Mouse (Mus musculus): ENCODE results near the gene Gpa33. TPM values are rescaled to one million over a fixed set of nuclear protein-coding genes. Genes with fewer than 3 reads are reported as not detected.

Gpa33 gene
- total RNA-seq, 2 experiments from 2014 or later, result not detected

Other genes starting within 250 kb of the Gpa33 start
- 10 to 100 TPM; 11.8 to 13.0 TPM for gene Pou2f1, start 127.6 kb upstream of the Gpa33 start, total RNA-seq (2021)
- gene Dusp27, start 2.3 kb upstream of the Gpa33 start, total RNA-seq (2021), result 10 to 100 TPM; 42.5 to 48.0 TPM
- not detected for gene Mael, start 108.5 kb downstream of the Gpa33 start, total RNA-seq (2021)
- gene Ildr2, start 123.9 kb downstream of the Gpa33 start, total RNA-seq (2021), result 1 to 10 TPM; 2.8 to 3.6 TPM
- gene Tada1, start 248.9 kb downstream of the Gpa33 start, total RNA-seq (2021), result 10 to 100 TPM; 10.2 to 10.6 TPM

Measured in heart, postnatal 25 days (tissue).